Mouse (Mus musculus) right cerebral cortex, postnatal 36 days (tissue): ENCODE measurements around the gene Ifit2.
"Not testable (repeated sequence)": the region's sequence is repeated elsewhere in the genome, so short reads cannot be mapped to it uniquely, and the experiment has no call there.

Source experiments
- DNase-seq, 2 experiments: peaks; one replicate each; pipeline ENCODE4 v3.0.0; 2022; ENCODE audit warnings: low spot score in 2 of 2, mixed read lengths in 1 of 2

Gene Ifit2

GRCm38 (mm10) chr19:34596811-34597210, 46.3 kb downstream of the Ifit2 start:
- no peak for DNase-seq

DNA sequence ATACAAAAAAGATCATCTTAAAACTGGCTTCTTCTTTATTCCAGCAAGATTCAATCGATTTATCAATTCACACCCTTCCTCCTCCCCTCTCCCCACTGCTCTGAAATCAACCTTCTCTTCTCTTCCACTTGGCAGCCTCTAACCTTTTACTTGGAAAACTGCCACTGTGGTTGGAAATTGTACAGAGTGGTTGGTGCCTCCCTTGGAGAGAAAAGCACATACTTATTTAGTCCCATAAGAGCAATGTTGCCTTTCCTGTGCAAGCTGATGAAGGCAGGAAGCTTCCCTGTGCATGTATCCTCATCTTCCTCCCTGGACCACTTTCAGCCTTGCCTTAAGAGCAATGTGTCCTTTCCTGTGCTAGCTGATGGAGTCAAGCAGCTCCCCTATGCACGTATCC, 47.8 kb downstream of the Ifit2 start:
- no peak for DNase-seq

DNA sequence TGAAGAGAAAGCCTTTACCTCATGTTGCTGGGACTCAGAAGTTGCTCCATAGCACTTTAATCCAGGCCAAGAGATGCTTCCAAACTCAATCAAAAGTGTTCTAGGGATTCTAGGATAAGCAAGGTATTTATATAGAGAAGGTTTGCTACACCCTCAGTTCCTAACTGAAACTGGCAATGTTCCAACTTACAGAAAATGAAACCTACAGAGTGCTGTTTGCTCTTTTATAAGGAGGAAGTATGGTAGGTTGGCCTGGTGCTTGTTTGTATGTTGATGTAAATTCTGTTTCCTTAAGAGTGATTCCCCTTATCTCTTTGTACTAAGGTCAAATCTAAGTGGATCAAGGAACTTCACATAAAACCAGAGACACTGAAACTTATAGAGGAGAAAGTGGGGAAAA, 48.8 kb downstream of the Ifit2 start:
- not testable (repeated sequence) for DNase-seq

GRCm38 (mm10) chr19:34601888-34602287, 51.4 kb downstream of the Ifit2 start, which contains the start of gene Ifit1bl1:
TSS of gene Ifit1bl1 (minus strand) at chr19:34601956.
- DNase-seq: not testable (repeated sequence)

- DNase-seq: no peak
Observed at GRCm38 (mm10) chr19:34605472-34605871, 55.0 kb downstream of the Ifit2 start.

DNA sequence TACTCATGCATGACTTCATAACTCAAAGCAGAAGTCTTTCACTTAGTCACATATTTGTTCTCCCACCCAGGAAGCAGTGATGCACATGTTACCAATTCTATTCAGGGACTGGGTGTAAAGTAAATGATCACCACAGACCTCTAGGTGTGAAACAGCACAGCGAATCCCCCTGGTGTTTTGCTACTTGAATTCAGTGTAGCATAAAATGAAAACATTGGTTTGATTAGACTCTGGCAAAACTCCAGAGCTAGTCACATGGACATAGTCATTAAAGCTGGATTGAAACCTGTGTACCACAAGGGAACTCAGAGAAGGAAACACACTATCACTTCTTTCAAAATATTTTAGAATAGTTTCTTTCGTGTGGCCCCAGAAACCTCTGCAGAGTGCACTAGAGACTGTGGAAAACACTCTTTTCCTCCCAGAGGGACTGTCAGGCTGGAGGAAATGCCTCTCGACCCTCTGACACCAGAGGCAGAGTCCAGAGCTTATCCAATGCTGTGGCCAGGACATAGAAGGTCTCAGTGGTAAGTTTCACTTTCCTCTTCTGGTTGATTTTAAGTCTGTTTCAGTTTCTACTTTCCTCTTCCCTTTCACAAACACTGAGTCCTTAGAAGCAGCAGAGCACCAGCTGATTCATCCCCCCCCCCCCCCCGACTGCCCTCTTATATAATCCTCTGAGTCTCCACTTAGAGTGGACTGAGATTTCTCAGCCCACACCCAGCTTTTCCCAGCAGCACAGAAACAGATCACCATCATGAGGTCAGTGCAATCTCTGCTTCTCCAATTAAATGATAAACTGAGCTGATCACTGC, 57.0 kb downstream of the Ifit2 start, which contains the start of gene Ifit3b:
TSS of gene Ifit3b (plus strand) at position 734 of the 815 bp plus-strand sequence.
- DNase-seq: not testable (repeated sequence)

GRCm38 (mm10) chr19:34610118-34610517, 59.6 kb downstream of the Ifit2 start:
- not testable (repeated sequence) for DNase-seq

GRCm38 (mm10) chr19:34612243-34613001, 61.9 kb downstream of the Ifit2 start:
- DNase-seq: not testable (repeated sequence)

DNA sequence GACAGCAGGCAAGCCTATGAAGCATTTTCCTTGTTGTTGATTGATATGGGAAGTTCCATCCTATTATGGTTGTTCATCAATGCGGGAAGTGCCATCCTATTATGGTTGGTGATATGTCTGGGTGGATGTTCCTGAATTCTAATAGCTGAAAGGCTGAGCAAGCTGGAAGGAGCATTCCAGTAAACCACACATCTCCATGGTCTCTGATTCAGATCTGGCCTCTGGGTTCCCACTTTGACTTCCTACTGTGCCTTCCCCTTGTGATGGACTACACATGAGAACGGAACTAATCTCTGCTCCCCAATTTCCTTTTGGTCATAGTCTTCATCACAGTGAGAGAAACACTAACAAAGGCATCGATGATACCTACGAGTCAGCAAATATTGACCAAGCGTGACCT, 70.4 kb downstream of the Ifit2 start:
- no peak for DNase-seq

DNA sequence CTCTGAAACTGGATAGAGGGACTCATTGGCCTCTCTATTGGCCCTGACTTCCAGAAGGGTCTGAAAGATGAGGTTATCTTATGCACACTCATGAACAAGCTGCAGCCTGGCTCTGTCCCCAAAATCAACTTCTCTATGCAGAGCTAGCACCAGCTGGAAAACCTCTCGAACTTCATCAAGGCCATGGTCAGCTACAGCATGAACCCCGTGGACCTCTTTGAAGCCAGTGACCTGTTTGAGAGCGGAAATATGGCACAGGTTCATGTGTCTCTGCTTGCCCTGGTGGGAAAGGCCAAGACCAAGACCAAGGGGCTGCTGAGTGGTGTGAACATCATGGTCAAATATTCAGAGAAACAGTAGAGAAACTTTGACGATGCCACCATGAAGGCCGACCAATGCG, 73.3 kb downstream of the Ifit2 start:
- no peak for DNase-seq

DNA sequence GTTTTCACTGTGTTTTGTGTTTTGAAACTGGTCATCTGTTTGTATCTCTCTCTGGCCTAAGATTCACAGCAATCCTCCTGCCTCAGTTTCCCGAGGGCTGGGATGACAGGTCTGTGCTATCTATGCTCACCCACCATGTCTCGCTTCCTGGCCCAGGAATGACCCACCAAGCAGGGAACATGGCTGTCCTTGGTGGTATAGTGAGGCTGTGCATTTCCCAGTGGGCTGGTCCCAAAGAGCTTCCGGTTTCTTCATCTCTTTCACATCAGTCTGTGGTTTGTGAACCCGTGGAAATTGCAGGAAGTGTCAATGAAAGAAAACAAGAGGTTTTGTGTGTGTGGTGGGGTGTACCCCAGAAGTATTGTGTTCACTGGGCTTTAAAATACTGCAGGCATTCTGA, 74.2 kb downstream of the Ifit2 start:
- DNase-seq: no peak
